Mouse (Mus musculus): ENCODE results near the gene Shb. TPM values are rescaled to one million over a fixed set of nuclear protein-coding genes. Genes with fewer than 3 reads are reported as not detected.

Shb gene
- polyA plus RNA-seq, 1 experiment from 2014 or later = 8.7 TPM

DNA sequence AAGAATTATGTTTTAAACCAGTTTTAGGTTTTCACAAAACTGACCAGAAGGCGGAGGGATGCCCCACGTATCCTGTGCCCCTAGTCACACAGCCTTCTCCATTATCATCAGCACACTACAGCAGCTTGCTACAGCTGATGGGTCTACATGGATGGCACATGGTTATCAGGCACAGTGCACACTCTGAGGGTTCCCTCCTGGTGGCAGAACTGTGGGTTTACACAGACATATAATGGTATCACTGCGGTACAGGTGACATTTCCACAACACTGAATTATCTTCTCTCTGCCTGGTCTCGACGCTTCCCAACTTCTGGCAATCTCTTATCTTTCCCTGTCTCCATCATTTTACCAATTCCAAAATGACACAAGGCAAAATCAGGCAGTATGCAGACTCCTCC is 69.6 kb downstream of the Shb start:
- no peaks in the 10 kb centered on the region for H3K36me3 ChIP-seq (replicated peaks; ENCODE audit: control insufficient read depth, insufficient read depth)
- ATAC-seq (ENCODE audit: low FRiP score) = no peak
- no peak overlapping the region for H3K27ac ChIP-seq
- no peaks in the 10 kb centered on the region for H3K27me3 ChIP-seq (ENCODE audit: control insufficient read depth, insufficient read depth, low read length)
- DNase-seq (ENCODE audit: low spot score) = no peak
- peaks cover 9% of the 10 kb centered on the region; the same call in 1 of the 2 replicates for H3K4me1 ChIP-seq (replicated peaks; ENCODE audit: control insufficient read depth, insufficient read depth, low read length)
- no peak overlapping the region for H3K4me3 ChIP-seq (replicated peaks; ENCODE audit: low read length)
- no peak overlapping the region for H3K4me2 ChIP-seq (replicated peaks)
- 85% methylated on average over 5 of the region's 5 CpGs for WGBS
- no peaks in the 10 kb centered on the region for H3K9me3 ChIP-seq (ENCODE audit: control insufficient read depth, low read length)
- no peak overlapping the region for H3K9ac ChIP-seq

DNA sequence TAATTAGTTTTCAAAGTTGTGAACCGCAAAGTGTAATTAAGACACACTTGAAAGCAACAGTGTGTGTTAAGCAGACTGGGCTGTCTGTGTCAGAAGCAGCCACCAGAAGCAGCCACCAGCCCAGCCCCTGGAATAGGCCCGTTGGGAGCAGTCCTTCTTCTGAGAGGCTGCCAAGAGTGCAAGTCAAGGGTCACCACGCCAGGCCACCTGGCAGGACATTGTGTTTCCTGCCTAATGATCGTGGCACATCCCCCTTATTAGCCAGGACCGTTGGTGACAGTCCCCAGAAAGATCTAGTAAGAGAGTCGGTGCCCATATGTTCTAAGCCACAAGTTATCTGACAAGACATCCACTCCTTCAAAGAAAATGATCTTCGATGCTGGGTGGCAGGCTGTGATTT is 70.6 kb downstream of the Shb start:
- Histone ChIP-seq H3K9me3 (ENCODE audit: control insufficient read depth, low read length) (no peaks in the 10 kb centered on the region), H3K4me3 (replicated peaks; ENCODE audit: low read length) (no peak overlapping the region), H3K36me3 (replicated peaks; ENCODE audit: control insufficient read depth, insufficient read depth) (no peaks in the 10 kb centered on the region), H3K4me2 (replicated peaks) (no peak overlapping the region), H3K9ac (no peak overlapping the region), H3K27me3 (ENCODE audit: control insufficient read depth, insufficient read depth, low read length) (no peaks in the 10 kb centered on the region), H3K4me1 (replicated peaks; ENCODE audit: control insufficient read depth, insufficient read depth, low read length) (peaks cover 3% of the 10 kb centered on the region; the same call in 1 of the 2 replicates), H3K27ac (no peak overlapping the region)
- ATAC-seq (ENCODE audit: low FRiP score) (no peak), DNase-seq (ENCODE audit: low spot score) (no peak)
- WGBS = 29% methylated on average over 7 of the region's 7 CpGs

DNA sequence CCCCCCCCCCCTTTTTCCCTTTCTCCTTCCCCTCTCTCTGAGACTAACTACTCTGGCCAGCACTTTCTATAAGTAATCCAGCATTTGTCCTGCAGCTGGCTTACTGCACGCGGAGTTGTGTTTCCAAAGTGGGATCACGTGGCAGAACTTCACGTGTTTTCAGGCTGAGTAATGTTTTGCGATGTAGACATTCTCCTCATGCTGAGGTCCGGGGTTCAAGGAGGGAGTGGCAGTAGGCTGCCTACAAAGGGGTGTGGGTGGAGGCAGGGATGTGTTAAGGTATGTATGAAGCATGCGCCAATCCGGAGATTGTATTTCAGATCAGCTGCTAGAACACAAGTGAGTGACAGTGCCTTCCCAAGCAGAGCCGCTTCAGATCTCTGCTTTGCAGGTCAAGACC is 72.9 kb downstream of the Shb start:
- ATAC-seq (ENCODE audit: low FRiP score) (no peak), DNase-seq (ENCODE audit: low spot score) (no peak)
- Histone ChIP-seq H3K9ac (no peak overlapping the region), H3K27ac (no peak overlapping the region), H3K4me1 (replicated peaks; ENCODE audit: control insufficient read depth, insufficient read depth, low read length) (no peaks in the 10 kb centered on the region), H3K4me2 (replicated peaks) (no peak overlapping the region), H3K36me3 (replicated peaks; ENCODE audit: control insufficient read depth, insufficient read depth) (no peaks in the 10 kb centered on the region), H3K4me3 (replicated peaks; ENCODE audit: low read length) (no peak overlapping the region), H3K9me3 (ENCODE audit: control insufficient read depth, low read length) (no peaks in the 10 kb centered on the region), H3K27me3 (ENCODE audit: control insufficient read depth, insufficient read depth, low read length) (no peaks in the 10 kb centered on the region)
- WGBS = 85% methylated on average over 9 of the region's 9 CpGs

DNA sequence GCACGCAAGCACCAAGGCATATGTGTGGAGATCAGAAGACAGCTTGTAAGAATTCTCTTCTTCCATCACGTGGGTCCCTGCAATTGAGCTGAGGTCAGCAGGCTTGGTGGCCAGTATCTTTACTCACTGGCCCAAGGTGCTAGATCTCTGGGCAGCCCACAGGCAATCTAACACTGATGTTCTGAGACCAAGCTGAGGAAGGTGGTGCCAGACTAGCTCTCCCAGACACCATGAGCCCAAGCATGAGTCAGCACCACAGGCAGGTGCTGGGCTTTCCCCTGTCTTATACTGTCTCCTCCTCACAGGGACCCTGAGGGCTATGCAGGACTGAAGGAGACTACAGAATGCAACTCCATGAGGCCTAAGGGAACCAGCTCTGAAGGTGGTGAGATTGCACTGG is 74.7 kb downstream of the Shb start:
- Histone ChIP-seq H3K4me1 (replicated peaks; ENCODE audit: control insufficient read depth, insufficient read depth, low read length) (peaks cover 13% of the 10 kb centered on the region; the same call in 1 of the 2 replicates), H3K4me2 (replicated peaks) (no peak overlapping the region), H3K9me3 (ENCODE audit: control insufficient read depth, low read length) (no peaks in the 10 kb centered on the region), H3K27ac (no peak overlapping the region), H3K36me3 (replicated peaks; ENCODE audit: control insufficient read depth, insufficient read depth) (no peaks in the 10 kb centered on the region), H3K27me3 (ENCODE audit: control insufficient read depth, insufficient read depth, low read length) (no peaks in the 10 kb centered on the region), H3K9ac (no peak overlapping the region), H3K4me3 (replicated peaks; ENCODE audit: low read length) (no peak overlapping the region)
- 96% methylated on average over 2 of the region's 2 CpGs for WGBS
- DNase-seq (ENCODE audit: low spot score) (no peak), ATAC-seq (ENCODE audit: low FRiP score) (no peak)

DNA sequence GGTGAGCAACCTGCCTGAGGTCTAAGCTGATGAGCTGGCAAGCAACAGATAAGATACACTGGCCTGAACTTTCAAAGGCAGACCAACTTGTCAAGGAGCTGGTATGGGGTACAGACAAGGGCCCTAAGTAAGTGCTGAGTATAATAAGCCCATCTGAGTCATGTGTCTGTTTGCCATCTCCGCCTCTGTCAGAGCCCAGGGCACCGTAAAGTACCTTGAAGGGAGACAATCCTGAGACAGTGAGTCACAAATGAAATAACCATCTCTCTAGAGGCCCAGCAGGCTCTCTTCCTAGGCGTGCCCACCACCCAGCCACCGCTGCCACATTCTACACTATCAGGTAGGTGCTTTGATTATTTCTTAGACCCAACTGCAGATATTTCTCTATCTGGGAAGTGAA is 77.3 kb downstream of the Shb start:
- H3K27me3 ChIP-seq (ENCODE audit: control insufficient read depth, insufficient read depth, low read length) = no peaks in the 10 kb centered on the region
- H3K36me3 ChIP-seq (replicated peaks; ENCODE audit: control insufficient read depth, insufficient read depth) = no peaks in the 10 kb centered on the region
- no peak for ATAC-seq (ENCODE audit: low FRiP score)
- H3K9ac ChIP-seq = no peak overlapping the region
- H3K4me3 ChIP-seq (replicated peaks; ENCODE audit: low read length) = no peak overlapping the region
- peaks cover 15% of the 10 kb centered on the region; the same call in 1 of the 2 replicates for H3K4me1 ChIP-seq (replicated peaks; ENCODE audit: control insufficient read depth, insufficient read depth, low read length)
- H3K9me3 ChIP-seq (ENCODE audit: control insufficient read depth, low read length) = no peaks in the 10 kb centered on the region
- 85% methylated on average over 4 of the region's 4 CpGs for WGBS
- no peak for DNase-seq (ENCODE audit: low spot score)
- no peak overlapping the region for H3K4me2 ChIP-seq (replicated peaks)
- H3K27ac ChIP-seq = no peak overlapping the region

DNA sequence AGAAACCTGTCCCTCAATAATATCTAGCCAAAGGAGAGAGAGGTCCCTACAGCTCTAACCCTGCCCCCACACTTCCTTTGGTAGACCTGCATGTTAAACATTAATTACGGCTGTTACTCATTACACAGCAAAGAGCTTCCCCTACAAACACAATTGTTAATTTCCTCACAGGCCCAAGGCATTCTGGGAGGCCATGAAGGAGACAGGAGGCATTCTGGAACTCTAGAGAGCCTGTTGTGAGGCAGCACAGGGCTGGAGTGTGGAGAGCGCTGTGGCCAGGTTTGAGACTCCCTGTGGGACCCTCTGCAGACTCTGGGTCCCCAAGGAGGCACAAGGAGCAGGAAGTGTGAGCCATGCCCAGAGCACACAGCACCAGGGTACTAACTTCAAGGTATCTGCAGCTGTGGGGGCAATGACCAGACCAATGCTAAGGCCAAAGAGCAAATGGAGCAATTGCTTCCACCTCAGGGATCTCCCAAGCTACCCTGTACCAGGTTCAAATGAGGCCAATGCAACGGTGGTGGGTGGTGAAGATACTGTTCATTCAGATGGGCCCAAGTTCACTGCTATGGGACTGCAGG is 78.9 kb downstream of the Shb start:
- Histone ChIP-seq H3K4me3 (replicated peaks; ENCODE audit: low read length) (no peak overlapping the region), H3K36me3 (replicated peaks; ENCODE audit: control insufficient read depth, insufficient read depth) (no peaks in the 10 kb centered on the region), H3K9me3 (ENCODE audit: control insufficient read depth, low read length) (no peaks in the 10 kb centered on the region), H3K4me2 (replicated peaks) (no peak overlapping the region), H3K9ac (no peak overlapping the region), H3K27me3 (ENCODE audit: control insufficient read depth, insufficient read depth, low read length) (no peaks in the 10 kb centered on the region), H3K27ac (no peak overlapping the region), H3K4me1 (replicated peaks; ENCODE audit: control insufficient read depth, insufficient read depth, low read length) (peaks cover 29% of the 10 kb centered on the region)
- no peak for ATAC-seq (ENCODE audit: low FRiP score)
- DNase-seq (ENCODE audit: low spot score) = no peak
- 78% methylated on average over 3 of the region's 3 CpGs for WGBS

DNA sequence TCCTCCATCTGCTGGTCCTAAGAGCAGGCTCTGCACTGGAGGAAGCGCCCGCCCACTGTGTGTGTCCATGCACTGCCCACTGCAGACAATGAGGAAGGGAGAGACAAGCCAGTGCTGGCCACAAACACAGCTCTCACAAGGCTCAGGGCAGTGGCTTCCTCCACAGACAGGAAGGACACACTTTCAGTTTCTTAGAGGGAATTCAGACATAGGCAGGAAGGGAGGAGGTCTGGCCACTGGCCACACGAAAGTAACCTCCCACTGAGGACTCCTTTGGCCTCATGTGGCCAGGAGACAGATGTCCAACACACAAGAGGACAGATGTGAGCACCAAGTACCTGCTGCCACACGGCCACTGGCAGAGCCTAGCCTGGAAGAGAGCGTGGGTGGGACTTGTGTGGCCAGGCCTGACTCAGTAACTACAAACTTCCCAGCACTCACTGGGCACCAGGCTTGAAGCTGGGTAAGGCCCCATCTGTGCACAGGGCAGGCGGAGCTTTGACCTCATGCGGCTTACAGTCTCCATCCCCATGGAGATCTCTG is 79.6 kb downstream of the Shb start:
- H3K4me1 ChIP-seq (replicated peaks; ENCODE audit: control insufficient read depth, insufficient read depth, low read length) = peaks cover 29% of the 10 kb centered on the region
- ATAC-seq (ENCODE audit: low FRiP score) = no peak
- H3K4me2 ChIP-seq (replicated peaks) = no peak overlapping the region
- no peaks in the 10 kb centered on the region for H3K9me3 ChIP-seq (ENCODE audit: control insufficient read depth, low read length)
- no peaks in the 10 kb centered on the region for H3K36me3 ChIP-seq (replicated peaks; ENCODE audit: control insufficient read depth, insufficient read depth)
- no peak for DNase-seq (ENCODE audit: low spot score)
- WGBS = 64% methylated on average over 7 of the region's 7 CpGs
- no peak overlapping the region for H3K4me3 ChIP-seq (replicated peaks; ENCODE audit: low read length)
- no peak overlapping the region for H3K9ac ChIP-seq
- H3K27me3 ChIP-seq (ENCODE audit: control insufficient read depth, insufficient read depth, low read length) = no peaks in the 10 kb centered on the region
- H3K27ac ChIP-seq = no peak overlapping the region

DNA sequence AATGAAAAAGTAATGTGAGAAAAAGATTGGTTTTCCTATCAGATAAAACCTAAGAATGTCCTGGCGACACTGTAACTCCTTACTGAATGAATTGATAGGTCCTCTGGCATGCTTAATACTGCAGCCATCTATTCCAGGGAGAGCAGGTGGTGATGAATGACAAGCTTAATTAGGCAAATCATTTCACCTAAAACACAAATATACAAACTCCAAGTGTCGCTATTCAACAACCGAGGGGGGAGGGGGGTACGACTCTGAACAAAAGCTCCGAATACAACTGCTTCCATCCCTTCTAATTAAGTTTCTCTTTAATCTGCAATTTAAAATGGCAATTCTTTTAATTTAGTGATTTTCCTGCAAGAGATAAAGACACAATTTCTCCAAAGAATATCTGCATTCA is 83.3 kb downstream of the Shb start:
- Histone ChIP-seq H3K4me1 (replicated peaks; ENCODE audit: control insufficient read depth, insufficient read depth, low read length) (peaks cover 29% of the 10 kb centered on the region), H3K4me3 (replicated peaks; ENCODE audit: low read length) (no peak overlapping the region), H3K9ac (no peak overlapping the region), H3K36me3 (replicated peaks; ENCODE audit: control insufficient read depth, insufficient read depth) (0 out of 2 replicates have a peak, but pooled peaks cover 4% of the 10 kb centered on the region), H3K4me2 (replicated peaks) (no peak overlapping the region), H3K9me3 (ENCODE audit: control insufficient read depth, low read length) (no peaks in the 10 kb centered on the region), H3K27me3 (ENCODE audit: control insufficient read depth, insufficient read depth, low read length) (no peaks in the 10 kb centered on the region), H3K27ac (no peak overlapping the region)
- ATAC-seq (ENCODE audit: low FRiP score) (no peak), DNase-seq (ENCODE audit: low spot score) (no peak)
- 40% methylated on average over 5 of the region's 5 CpGs for WGBS

DNA sequence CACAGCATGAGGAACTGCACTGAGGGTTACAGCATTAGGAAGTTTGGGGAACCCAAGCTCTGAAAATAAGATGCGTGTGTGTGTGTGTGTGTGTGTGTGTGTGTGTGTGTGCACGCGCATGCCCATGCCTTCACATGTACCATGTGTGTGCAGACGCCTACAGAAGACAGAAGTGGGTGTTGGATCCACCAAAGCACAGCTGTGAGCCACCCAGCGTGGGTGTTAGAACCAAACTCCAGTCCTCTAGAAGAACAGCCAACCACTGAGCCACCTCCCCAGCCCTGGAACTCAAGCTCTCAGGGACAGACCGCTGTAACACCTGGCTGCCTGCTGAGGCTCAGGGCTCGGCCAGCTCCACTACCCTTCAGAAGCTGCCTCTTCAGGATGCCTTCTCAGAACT is 83.8 kb downstream of the Shb start:
- Histone ChIP-seq H3K4me1 (replicated peaks; ENCODE audit: control insufficient read depth, insufficient read depth, low read length) (peaks cover 25% of the 10 kb centered on the region), H3K27me3 (ENCODE audit: control insufficient read depth, insufficient read depth, low read length) (no peaks in the 10 kb centered on the region), H3K4me3 (replicated peaks; ENCODE audit: low read length) (no peak overlapping the region), H3K36me3 (replicated peaks; ENCODE audit: control insufficient read depth, insufficient read depth) (0 out of 2 replicates have a peak, but pooled peaks cover 4% of the 10 kb centered on the region), H3K27ac (no peak overlapping the region), H3K4me2 (replicated peaks) (no peak overlapping the region), H3K9me3 (ENCODE audit: control insufficient read depth, low read length) (no peaks in the 10 kb centered on the region), H3K9ac (no peak overlapping the region)
- ATAC-seq (ENCODE audit: low FRiP score) = no peak
- no peak for DNase-seq (ENCODE audit: low spot score)
- WGBS = 86% methylated on average over 7 of the region's 7 CpGs

DNA sequence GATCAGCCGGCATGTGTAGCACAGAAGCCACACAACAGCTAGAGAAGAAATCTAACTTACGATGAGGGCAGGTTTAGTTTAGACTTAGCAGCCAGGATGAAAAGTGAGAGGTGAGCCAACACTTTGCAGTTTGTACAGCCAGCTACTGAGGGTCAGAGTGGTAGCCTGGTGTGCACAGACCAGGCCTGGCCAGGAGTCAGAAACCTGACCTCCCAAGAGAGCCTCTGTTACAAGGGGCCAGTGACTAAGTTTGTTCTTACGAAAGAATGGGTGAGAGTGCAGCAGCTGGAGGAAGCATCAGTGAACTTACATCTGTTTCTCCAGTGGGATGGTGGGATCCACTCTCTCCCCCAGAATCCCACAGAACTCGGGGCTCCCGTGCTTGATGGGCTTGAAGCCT is 85.1 kb downstream of the Shb start:
- Histone ChIP-seq H3K27me3 (ENCODE audit: control insufficient read depth, insufficient read depth, low read length) (no peaks in the 10 kb centered on the region), H3K36me3 (replicated peaks; ENCODE audit: control insufficient read depth, insufficient read depth) (0 out of 2 replicates have a peak, but pooled peaks cover 4% of the 10 kb centered on the region), H3K9me3 (ENCODE audit: control insufficient read depth, low read length) (no peaks in the 10 kb centered on the region), H3K27ac (no peak overlapping the region), H3K4me3 (replicated peaks; ENCODE audit: low read length) (no peak overlapping the region), H3K9ac (no peak overlapping the region), H3K4me1 (replicated peaks; ENCODE audit: control insufficient read depth, insufficient read depth, low read length) (peaks cover 16% of the 10 kb centered on the region), H3K4me2 (replicated peaks) (no peak overlapping the region)
- 87% methylated on average over 5 of the region's 5 CpGs for WGBS
- no peak for ATAC-seq (ENCODE audit: low FRiP score)
- no peak for DNase-seq (ENCODE audit: low spot score)
